In genomic region chr6:120039256-120039563, GRCm38 (mm10) we compare ENCODE assay signal across 8 mouse cellular contexts. TPM values are rescaled to one million over a fixed set of nuclear protein-coding genes. Genes with fewer than 3 reads are reported as not detected.
DNase-seq lines count a peak whose midpoint lies in the region; ATAC-seq and TF ChIP-seq lines count a peak whose summit lies in the region.

No protein-coding gene starts in this region.

- peak overlapping the region; percentile 88 for H3K4me3 ChIP-seq in embryonic facial prominence, embryonic 14.5 days (ENCODE audit: low read depth, low read length)
- peak overlapping the region; percentile 78 for H3K4me3 ChIP-seq in heart, postnatal 0 days (ENCODE audit: low read depth, low read length)
- peak overlapping the region; percentile 96 for H3K4me3 ChIP-seq in limb, embryonic 11.5 days (ENCODE audit: low read depth, low read length)
- peak overlapping the region; percentile 96 for H3K4me3 ChIP-seq in midbrain, embryonic 12.5 days

- peak overlapping the region; percentile 85 for H3K27ac ChIP-seq in embryonic facial prominence, embryonic 14.5 days (replicated peaks; ENCODE audit: low read depth, low read length)
- peak overlapping the region; percentile 85 for H3K27ac ChIP-seq in heart, postnatal 0 days (ENCODE audit: low read depth)
- no peak overlapping the region; the same call in 1 of the 2 replicates for H3K27ac ChIP-seq in limb, embryonic 11.5 days (replicated peaks; ENCODE audit: low read depth, low read length)
- peak overlapping the region; percentile 77 for H3K27ac ChIP-seq in midbrain, embryonic 12.5 days (replicated peaks)

- H3K27me3 ChIP-seq in embryonic facial prominence, embryonic 14.5 days (replicated peaks; ENCODE audit: control insufficient read depth, insufficient read depth, low read length), result no peaks in the 10 kb centered on the region
- no peaks in the 10 kb centered on the region for H3K27me3 ChIP-seq in heart, postnatal 0 days (ENCODE audit: control insufficient read depth, insufficient read depth, low read length)
- H3K27me3 ChIP-seq in limb, embryonic 11.5 days (ENCODE audit: control insufficient read depth, insufficient read depth, low read length), result no peaks in the 10 kb centered on the region
- no peaks in the 10 kb centered on the region for H3K27me3 ChIP-seq in midbrain, embryonic 12.5 days

- peak; percentile 95 for DNase-seq in heart, adult 11 months
- DNase-seq in heart, postnatal 25 days (ENCODE audit: low spot score), result no peak
- peak; percentile 50 to 86 for DNase-seq in adrenal gland, adult (ENCODE audit: inconsistent age in 2 of 2, low spot score in 1 of 2)
- DNase-seq in embryonic facial prominence, embryonic 14.5 days (ENCODE audit: low spot score), result peak; percentile 45
- DNase-seq in heart, postnatal 0 days (ENCODE audit: low spot score), result no peak
- DNase-seq in limb, embryonic 11.5 days (ENCODE audit: low spot score), result peak; percentile 44
- peak; percentile 63 for DNase-seq in testis, postnatal 10 days (ENCODE audit: low spot score)

- no peak for ATAC-seq in embryonic facial prominence, embryonic 14.5 days (ENCODE audit: low read depth)
- ATAC-seq in heart, postnatal 0 days (ENCODE audit: insufficient read depth, low read depth), result no peak
- no peak for ATAC-seq in limb, embryonic 11.5 days (ENCODE audit: insufficient number of reproducible peaks, low FRiP score, low TSS enrichment, low read depth)
- no peak; the same call in 1 of the 2 replicates for ATAC-seq in midbrain, embryonic 12.5 days (ENCODE audit: low FRiP score, low read depth)

- no peak for TF ChIP-seq EP300 in heart, postnatal 0 days (IDR thresholded peaks at IDR 0.05; ENCODE audit: low read depth)

- H3K4me2 ChIP-seq in embryonic facial prominence, embryonic 14.5 days (ENCODE audit: low read depth, low read length), result peak overlapping the region; percentile 89
- peak overlapping the region; percentile 96 for H3K4me2 ChIP-seq in heart, postnatal 0 days (ENCODE audit: low read depth, low read length)
- H3K4me2 ChIP-seq in limb, embryonic 11.5 days (ENCODE audit: low read depth, severe bottlenecking), result peak overlapping the region; percentile 73
- peak overlapping the region; percentile 74 for H3K4me2 ChIP-seq in midbrain, embryonic 12.5 days (replicated peaks)

- peaks cover 14% of the 10 kb centered on the region for H3K4me1 ChIP-seq in embryonic facial prominence, embryonic 14.5 days (ENCODE audit: control insufficient read depth, insufficient read depth, low read length)
- no peaks in the 10 kb centered on the region for H3K4me1 ChIP-seq in heart, postnatal 0 days (ENCODE audit: control insufficient read depth, insufficient read depth)
- H3K4me1 ChIP-seq in limb, embryonic 11.5 days (ENCODE audit: control insufficient read depth, insufficient read depth, low read length), result peaks cover 7% of the 10 kb centered on the region
- H3K4me1 ChIP-seq in midbrain, embryonic 12.5 days, result peaks cover 17% of the 10 kb centered on the region

- peak overlapping the region; percentile 43 for H3K9ac ChIP-seq in embryonic facial prominence, embryonic 14.5 days (ENCODE audit: low read depth, low read length)
- H3K9ac ChIP-seq in heart, postnatal 0 days (replicated peaks; ENCODE audit: low read depth, low read length), result peak overlapping the region; percentile 34
- H3K9ac ChIP-seq in limb, embryonic 11.5 days (ENCODE audit: low read length), result no peak overlapping the region
- H3K9ac ChIP-seq in midbrain, embryonic 12.5 days (replicated peaks), result peak overlapping the region; percentile 38

- intact Hi-C loops in heart, postnatal 25 days (cut with DNase I), result loop anchor here (1.0 to 5.0 kb wide), 3 partner anchors 37 to 154 kb away; no protein-coding TSS in a partner anchor

- H3K36me3 ChIP-seq in embryonic facial prominence, embryonic 14.5 days (ENCODE audit: control insufficient read depth, insufficient read depth, low read length), result no peaks in the 10 kb centered on the region
- no peaks in the 10 kb centered on the region for H3K36me3 ChIP-seq in heart, postnatal 0 days (replicated peaks; ENCODE audit: control insufficient read depth, insufficient read depth, low read length)
- H3K36me3 ChIP-seq in limb, embryonic 11.5 days (ENCODE audit: control insufficient read depth, insufficient read depth, low read length), result no peaks in the 10 kb centered on the region
- no peaks in the 10 kb centered on the region for H3K36me3 ChIP-seq in midbrain, embryonic 12.5 days

- no peak for TF ChIP-seq CTCF in heart, postnatal 0 days (IDR thresholded peaks at IDR 0.05; ENCODE audit: low read depth)

- no peaks in the 10 kb centered on the region for H3K9me3 ChIP-seq in embryonic facial prominence, embryonic 14.5 days (ENCODE audit: control insufficient read depth, low read length)
- no peaks in the 10 kb centered on the region for H3K9me3 ChIP-seq in heart, postnatal 0 days (replicated peaks; ENCODE audit: control insufficient read depth, low read length)
- no peaks in the 10 kb centered on the region for H3K9me3 ChIP-seq in limb, embryonic 11.5 days (ENCODE audit: control insufficient read depth, low read length)
- H3K9me3 ChIP-seq in midbrain, embryonic 12.5 days, result no peaks in the 10 kb centered on the region

- 0% methylated on average over 9 of the region's 9 CpGs for WGBS in embryonic facial prominence, embryonic 14.5 days
- WGBS in heart, postnatal 0 days, result under 1% methylated on average over 9 of the region's 9 CpGs
- WGBS in limb, embryonic 11.5 days, result under 1% methylated on average over 9 of the region's 9 CpGs
- under 1% methylated on average over 9 of the region's 9 CpGs for WGBS in midbrain, embryonic 12.5 days

RNA-seq across cellular contexts. Expression of gene Wnk1, which starts 0.7 kb away (rescaled TPM):
- total RNA-seq in heart, postnatal 25 days (2021), result 100 to 1,000 TPM; 296 to 335 TPM
- 73.3 and 83.9 TPM in 2 replicates for polyA plus RNA-seq in embryonic facial prominence, embryonic 14.5 days (2014; fragmentation: Nextera tagmentation; extraction: Ambion mirVana)
- total RNA-seq in heart, postnatal 0 days (2014; rRNA removed; ENCODE audit: low replicate concordance), result 179 TPM in 2 replicates
- polyA plus RNA-seq in heart, postnatal 0 days (2015; fragmentation: Nextera tagmentation; extraction: Ambion mirVana), result 50.9 and 59.2 TPM in 2 replicates
- polyA plus RNA-seq in limb, embryonic 11.5 days (2014; fragmentation: Nextera tagmentation; extraction: Ambion mirVana), result 61.5 and 64.6 TPM in 2 replicates
- polyA plus RNA-seq in midbrain, embryonic 12.5 days (2016; fragmentation: Nextera tagmentation; extraction: Ambion mirVana), result 72.9 and 76.9 TPM in 2 replicates

RNA-seq across cellular contexts. Expression of gene Ninj2, which starts 53.9 kb away (rescaled TPM):
- not detected for total RNA-seq in heart, postnatal 25 days (2021)
- polyA plus RNA-seq in embryonic facial prominence, embryonic 14.5 days (2014; fragmentation: Nextera tagmentation; extraction: Ambion mirVana), result 0.61 and 0.69 TPM in 2 replicates
- 27.4 TPM in 1 of 2 replicates, not detected in the other for total RNA-seq in heart, postnatal 0 days (2014; rRNA removed; ENCODE audit: low replicate concordance)
- polyA plus RNA-seq in heart, postnatal 0 days (2015; fragmentation: Nextera tagmentation; extraction: Ambion mirVana), result not detected in 2 replicates
- not detected in 2 replicates for polyA plus RNA-seq in limb, embryonic 11.5 days (2014; fragmentation: Nextera tagmentation; extraction: Ambion mirVana)
- not detected in 2 replicates for polyA plus RNA-seq in midbrain, embryonic 12.5 days (2016; fragmentation: Nextera tagmentation; extraction: Ambion mirVana)

Comparison
In these comparisons a context has a peak if more than half of its experiments do, and no peak if none do; other contexts are left out.
1. DNase-seq: peak in heart, adult 11 months (single experiment), adrenal gland, adult (2 of 2), embryonic facial prominence, embryonic 14.5 days (single experiment), limb, embryonic 11.5 days (single experiment) and testis, postnatal 10 days (single experiment); none in heart, postnatal 25 days (single experiment) and heart, postnatal 0 days (single experiment).
2. Peak in every context shown above with its lines, with median percentiles within 50 percentile points of each other: H3K4me2 ChIP-seq and H3K4me3 ChIP-seq.